Mouse (Mus musculus) midbrain, embryonic 15.5 days (tissue): ENCODE results near the gene Zfand4. TPM values are rescaled to one million over a fixed set of nuclear protein-coding genes. Genes with fewer than 3 reads are reported as not detected.

ENCODE experiments used
- polyA plus RNA-seq: library from polyadenylated mRNA; unstranded; fragments of >200 nt; fragmentation: Nextera tagmentation; extraction: Ambion mirVana; gene quantifications from 2 replicates; pipeline ENCODE4 v1.2.1, GENCODE M21; 2015

Gene Zfand4
- polyA plus RNA-seq, 1 experiment from 2014 or later: 8.5 TPM

Other genes with a start within 250 kb of the Zfand4 start
- 28.8 and 31.1 TPM in 2 replicates for gene Tmcc1, start 70.7 kb upstream of the Zfand4 start, polyA plus RNA-seq
- gene Washc2, start 56.2 kb upstream of the Zfand4 start, polyA plus RNA-seq: 68.4 and 76.4 TPM in 2 replicates
- 74.7 and 82.0 TPM in 2 replicates for gene March8, start 73.8 kb downstream of the Zfand4 start, polyA plus RNA-seq
- 0.30 and 0.79 TPM in 2 replicates for gene Alox5, start 197.0 kb downstream of the Zfand4 start, polyA plus RNA-seq
- gene Olfr211, start 224.9 kb downstream of the Zfand4 start, polyA plus RNA-seq: not detected in 2 replicates
- gene Olfr212, start 242.3 kb downstream of the Zfand4 start, polyA plus RNA-seq: 0.06 TPM in 1 of 2 replicates, not detected in the other